Mouse (Mus musculus) CH12F3 (cell line): ENCODE data around the gene 5730455P16Rik.

Source experiments
- in situ Hi-C: fragments of 300-500 bp; cut with MboI; formaldehyde crosslinking; loops from 2 replicates; pipeline ENCODE4 v1.14.3; 2020; ENCODE audit warnings: low sequenced_read_pairs

5730455P16Rik gene

GRCm38 (mm10) chr11:80383019-80383625 is 5.3 kb upstream of the 5730455P16Rik start, which contains the start of gene Zfp207:
TSS of gene Zfp207 (plus strand) at chr11:80383279.
- in situ Hi-C loops = loop anchor here (25.0 kb wide), 1 partner anchor 371 kb away; no protein-coding TSS in a partner anchor

- in situ Hi-C loops = loop anchor here (25.0 kb wide), 1 partner anchor 370 kb away; no protein-coding TSS in a partner anchor
These were observed 4.8 kb upstream of the 5730455P16Rik start for GRCm38 (mm10) chr11:80382626-80383018.

GRCm38 (mm10) chr11:80379184-80379583 is 1.4 kb upstream of the 5730455P16Rik start:
- in situ Hi-C loops = loop anchor here (25.0 kb wide), 1 partner anchor 367 kb away; no protein-coding TSS in a partner anchor

- in situ Hi-C loops = loop anchor here (25.0 kb wide), 1 partner anchor 366 kb away; no protein-coding TSS in a partner anchor
These were observed 726 bp upstream of the 5730455P16Rik start for GRCm38 (mm10) chr11:80378452-80379068.

- in situ Hi-C loops = loop anchor here (25.0 kb wide), 1 partner anchor 364 kb away; no protein-coding TSS in a partner anchor
These were observed 1.2 kb downstream of the 5730455P16Rik start for GRCm38 (mm10) chr11:80376651-80377050.

- in situ Hi-C loops = no loop called here
These were observed 8.9 kb downstream of the 5730455P16Rik start for GRCm38 (mm10) chr11:80368949-80369348.

GRCm38 (mm10) chr11:80354832-80355231 is 23.0 kb downstream of the 5730455P16Rik start:
- in situ Hi-C loops = loop anchor here (10.0 kb wide), 1 partner anchor 60 kb away; no protein-coding TSS in a partner anchor

GRCm38 (mm10) chr11:80351832-80352430 is 25.9 kb downstream of the 5730455P16Rik start:
- in situ Hi-C loops = loop anchor here (10.0 kb wide), 1 partner anchor 57 kb away; no protein-coding TSS in a partner anchor

GRCm38 (mm10) chr11:80342482-80342881 is 35.4 kb downstream of the 5730455P16Rik start:
- in situ Hi-C loops = no loop called here

- in situ Hi-C loops = no loop called here
These were observed 41.5 kb downstream of the 5730455P16Rik start for GRCm38 (mm10) chr11:80336351-80336730.

GRCm38 (mm10) chr11:80335609-80336350 is 42.1 kb downstream of the 5730455P16Rik start:
- in situ Hi-C loops = no loop called here

- in situ Hi-C loops = no loop called here
These were observed 45.0 kb downstream of the 5730455P16Rik start for GRCm38 (mm10) chr11:80332709-80333400.

- in situ Hi-C loops = no loop called here
These were observed 53.2 kb downstream of the 5730455P16Rik start for GRCm38 (mm10) chr11:80324636-80325035.

GRCm38 (mm10) chr11:80323255-80323654 is 54.6 kb downstream of the 5730455P16Rik start:
- in situ Hi-C loops = no loop called here

GRCm38 (mm10) chr11:80315743-80316639 is 61.8 kb downstream of the 5730455P16Rik start:
- in situ Hi-C loops = no loop called here

GRCm38 (mm10) chr11:80313944-80314343 is 63.9 kb downstream of the 5730455P16Rik start:
- in situ Hi-C loops = no loop called here

- in situ Hi-C loops = no loop called here
These were observed 64.4 kb downstream of the 5730455P16Rik start for GRCm38 (mm10) chr11:80313462-80313861.

GRCm38 (mm10) chr11:80312565-80312964 is 65.3 kb downstream of the 5730455P16Rik start:
- in situ Hi-C loops = no loop called here

GRCm38 (mm10) chr11:80312049-80312448 is 65.8 kb downstream of the 5730455P16Rik start:
- in situ Hi-C loops = no loop called here
